Mouse (Mus musculus) kidney, postnatal 0 days (tissue): ENCODE measurements around the gene Dcst1. TPM values are rescaled to one million over a fixed set of nuclear protein-coding genes. Genes with fewer than 3 reads are reported as not detected.

ENCODE experiments used
- ATAC-seq: fragments of 200-750 bp; cut with Nextera tagmentation; replicated peaks from 2 replicates; pipeline ENCODE4 v1.8.0; 2017; ENCODE audit warnings: low read depth, moderate number of reproducible peaks, moderate TSS enrichment, moderate library complexity; ENCODE audit not compliant: low FRiP score
- DNase-seq: peaks from one replicate; pipeline ENCODE4 v3.0.0-alpha.2; 2016; ENCODE audit warnings: low spot score
- H3K27ac ChIP-seq: fragments of 300-500 bp; sonication (generic); 2 replicates; pipeline ENCODE4 v1.5.1; 2014; ENCODE audit warnings: mild to moderate bottlenecking
- H3K27me3 ChIP-seq: fragments of 300-500 bp; sonication (generic); 2 replicates; pipeline ENCODE4 v1.6.1; 2014; ENCODE audit warnings: low read length, mixed read lengths; ENCODE audit not compliant: insufficient read depth
- H3K36me3 ChIP-seq: fragments of 300-500 bp; sonication (generic); 2 replicates; pipeline ENCODE4 v1.6.1; 2014; ENCODE audit warnings: low read length, mixed read lengths; ENCODE audit not compliant: insufficient read depth
- H3K4me1 ChIP-seq: fragments of 300-500 bp; sonication (generic); replicated peaks from 2 replicates; pipeline ENCODE4 v1.6.1; 2014; ENCODE audit warnings: antibody characterized with exemption, low read length, mixed read lengths; ENCODE audit not compliant: insufficient read depth
- H3K4me2 ChIP-seq: fragments of 300-500 bp; sonication (generic); 2 replicates; pipeline ENCODE4 v1.6.1; 2014; ENCODE audit warnings: mild to moderate bottlenecking, low read length, moderate library complexity, mixed read lengths
- H3K4me3 ChIP-seq: fragments of 300-500 bp; sonication (generic); replicated peaks from 2 replicates; pipeline ENCODE4 v1.5.1; 2014; ENCODE audit warnings: low read depth, low read length
- H3K9ac ChIP-seq: fragments of 300-500 bp; sonication (generic); 2 replicates; pipeline ENCODE4 v1.6.1; 2014; ENCODE audit warnings: low read depth, low read length
- H3K9me3 ChIP-seq: fragments of 300-500 bp; sonication (generic); replicated peaks from 2 replicates; pipeline ENCODE4 v1.6.1; 2016; ENCODE audit warnings: low read length, inconsistent platforms, mixed read lengths
- CTCF ChIP-seq: IDR thresholded peaks from 2 replicates; pipeline ENCODE4 v1.5.1; 2016; ENCODE audit warnings: antibody characterized with exemption, low read depth, mild to moderate bottlenecking, moderate library complexity
- WGBS: fragments of 180-500 bp; shearing (Covaris S2); extraction: QIAGEN DNeasy Blood & Tissue Kit; methylation state at CpG from one replicate; pipeline ENCODE4 v1.1.7; 2014; 5-methylcytosine and 5-hydroxymethylcytosine counted together
- polyA plus RNA-seq: library from polyadenylated mRNA; unstranded; fragments of >200 nt; fragmentation: Nextera tagmentation; extraction: Ambion mirVana; gene quantifications from 2 replicates; pipeline ENCODE4 v1.2.1, GENCODE M21; 2015

The Dcst1 gene
- polyA plus RNA-seq, 1 experiment from 2014 or later = 6.2 TPM

DNA sequence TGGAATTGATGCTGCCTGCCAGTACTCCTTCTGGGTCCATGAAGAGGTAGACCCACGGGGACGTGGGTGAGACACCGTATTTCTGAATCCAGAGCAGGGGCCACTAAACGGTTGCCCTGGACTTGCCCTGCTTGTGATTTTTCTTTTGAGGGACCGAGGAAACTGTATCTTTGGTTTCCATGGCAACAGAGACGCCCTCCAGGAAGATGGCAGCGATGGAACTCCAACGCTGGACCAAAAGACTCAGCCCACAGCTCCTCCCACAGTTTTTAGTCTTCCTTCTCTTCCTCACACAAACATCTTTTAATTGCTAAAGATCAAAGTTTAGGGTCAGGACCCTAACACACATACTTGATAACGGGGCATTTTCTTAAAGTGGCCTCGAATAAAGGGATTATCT lies 33.0 kb downstream of the Dcst1 start:
- Histone ChIP-seq H3K36me3 (peaks cover 12% of the 10 kb centered on the region; the same call in 1 of the 2 replicates), H3K27ac (no peak overlapping the region), H3K9me3 (no peaks in the 10 kb centered on the region), H3K4me2 (no peak overlapping the region), H3K27me3 (no peaks in the 10 kb centered on the region), H3K4me3 (no peak overlapping the region), H3K4me1 (peaks cover 5% of the 10 kb centered on the region; the same call in 1 of the 2 replicates), H3K9ac (no peak overlapping the region)
- no peak for ATAC-seq
- 40% methylated on average over 10 of the region's 10 CpGs for WGBS
- TF ChIP-seq CTCF = no peak
- no peak for DNase-seq

DNA sequence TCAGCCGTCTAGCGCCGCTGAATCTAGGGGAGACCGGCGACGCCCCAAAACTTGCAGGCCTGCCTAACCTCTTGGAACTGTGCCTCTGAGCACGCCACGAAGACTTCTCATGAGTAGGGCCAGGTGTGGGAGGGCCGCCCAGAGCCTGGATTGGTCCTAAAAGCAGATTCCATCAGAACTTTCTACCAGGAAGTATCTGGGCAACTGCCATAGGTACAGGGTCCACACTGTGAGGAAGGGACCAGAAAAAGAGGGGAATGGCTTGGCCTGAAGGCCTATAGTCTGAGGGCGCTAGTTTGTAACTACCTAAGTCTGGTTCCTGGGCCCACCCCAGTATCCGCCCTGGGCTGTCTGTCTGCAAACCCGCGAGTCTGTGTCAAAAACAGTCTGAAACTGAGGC lies 33.5 kb downstream of the Dcst1 start:
- peaks cover 12% of the 10 kb centered on the region; the same call in 1 of the 2 replicates for H3K36me3 ChIP-seq
- no peaks in the 10 kb centered on the region for H3K27me3 ChIP-seq
- 70% methylated on average over 13 of the region's 13 CpGs for WGBS
- H3K9me3 ChIP-seq = no peaks in the 10 kb centered on the region
- DNase-seq (no peak), ATAC-seq (no peak)
- H3K4me1 ChIP-seq = peaks cover 5% of the 10 kb centered on the region; the same call in 1 of the 2 replicates
- no peak overlapping the region for H3K9ac ChIP-seq
- no peak overlapping the region for H3K4me3 ChIP-seq
- H3K27ac ChIP-seq = no peak overlapping the region
- TF ChIP-seq CTCF = no peak
- H3K4me2 ChIP-seq = no peak overlapping the region

DNA sequence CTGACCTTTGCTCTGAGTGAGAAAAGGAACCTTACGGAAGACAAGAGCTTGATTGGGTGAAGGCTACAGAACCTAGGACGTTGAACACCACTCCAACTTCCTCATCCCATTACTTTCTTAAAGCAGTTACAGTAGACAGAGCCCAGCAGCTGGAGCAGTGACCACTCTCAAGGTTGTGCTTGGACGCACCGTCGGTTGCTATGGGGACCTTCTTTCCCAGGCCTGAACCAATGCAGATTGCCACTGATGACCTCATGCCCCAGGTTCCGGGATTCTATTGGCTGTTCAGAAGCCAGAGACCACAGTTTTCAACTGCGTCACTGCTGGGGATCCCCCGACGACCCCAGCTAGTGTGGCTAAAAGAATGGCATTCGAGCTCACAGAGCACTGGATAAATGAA lies 34.1 kb downstream of the Dcst1 start:
- no peak overlapping the region for H3K9ac ChIP-seq
- no peaks in the 10 kb centered on the region for H3K9me3 ChIP-seq
- H3K27me3 ChIP-seq = no peaks in the 10 kb centered on the region
- no peak overlapping the region for H3K4me2 ChIP-seq
- peaks cover 12% of the 10 kb centered on the region; the same call in 1 of the 2 replicates for H3K36me3 ChIP-seq
- peak; percentile 65 for DNase-seq
- H3K4me1 ChIP-seq = peaks cover 5% of the 10 kb centered on the region; the same call in 1 of the 2 replicates
- no peak overlapping the region for H3K4me3 ChIP-seq
- TF ChIP-seq CTCF = no peak
- 28% methylated on average over 10 of the region's 10 CpGs for WGBS
- peak; percentile 59 for ATAC-seq
- H3K27ac ChIP-seq = no peak overlapping the region

DNA sequence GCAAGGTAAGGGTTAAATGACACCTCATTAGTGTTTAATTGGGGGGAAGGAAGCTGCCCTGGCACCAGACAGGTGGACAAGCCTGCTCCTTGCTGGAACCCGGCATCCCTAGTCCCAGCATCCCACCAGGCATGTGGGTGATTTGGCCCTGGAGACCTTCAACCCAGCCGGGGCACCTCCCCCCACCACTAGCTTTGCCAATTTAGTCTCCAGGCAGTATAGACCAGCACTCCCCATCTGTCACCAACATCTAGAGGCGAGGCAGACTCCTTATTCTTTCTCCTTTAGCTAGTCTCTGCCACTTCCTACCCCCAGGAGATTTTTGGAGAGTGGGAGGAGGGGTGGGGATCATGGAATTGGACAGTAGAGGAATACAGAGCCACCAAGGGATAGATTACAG lies 34.7 kb downstream of the Dcst1 start:
- Histone ChIP-seq H3K27me3 (no peaks in the 10 kb centered on the region), H3K4me2 (no peak overlapping the region), H3K9me3 (no peaks in the 10 kb centered on the region), H3K27ac (no peak overlapping the region), H3K4me1 (peaks cover 5% of the 10 kb centered on the region; the same call in 1 of the 2 replicates), H3K4me3 (no peak overlapping the region), H3K9ac (no peak overlapping the region), H3K36me3 (peaks cover 12% of the 10 kb centered on the region; the same call in 1 of the 2 replicates)
- DNase-seq = no peak
- no peak for TF ChIP-seq CTCF
- no peak for ATAC-seq
- WGBS = 55% methylated on average over 3 of the region's 3 CpGs

DNA sequence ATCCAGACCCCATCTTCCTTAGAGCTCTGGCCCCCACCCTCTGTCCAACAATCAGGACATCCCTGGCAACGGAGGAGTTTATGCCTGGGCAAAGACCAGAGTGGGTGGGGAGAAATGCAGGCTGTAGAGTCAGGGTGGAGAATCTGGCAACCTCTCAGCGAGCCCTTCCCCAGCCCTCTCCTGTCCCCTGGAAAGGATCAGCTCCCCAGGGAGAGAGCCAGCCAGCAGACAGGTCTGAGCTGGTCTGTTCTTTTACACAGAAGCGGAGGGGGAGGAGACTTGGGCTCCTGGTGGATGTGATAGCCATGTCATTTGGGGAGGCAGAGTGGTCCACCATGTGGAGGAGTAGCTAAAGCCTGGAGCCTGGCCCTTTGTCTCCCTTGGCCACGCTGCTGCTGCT lies 36.4 kb downstream of the Dcst1 start:
- WGBS = 34% methylated on average over 4 of the region's 4 CpGs
- Histone ChIP-seq H3K36me3 (peaks cover under 1% of the 10 kb centered on the region; the same call in 1 of the 2 replicates), H3K27ac (no peak overlapping the region)

DNA sequence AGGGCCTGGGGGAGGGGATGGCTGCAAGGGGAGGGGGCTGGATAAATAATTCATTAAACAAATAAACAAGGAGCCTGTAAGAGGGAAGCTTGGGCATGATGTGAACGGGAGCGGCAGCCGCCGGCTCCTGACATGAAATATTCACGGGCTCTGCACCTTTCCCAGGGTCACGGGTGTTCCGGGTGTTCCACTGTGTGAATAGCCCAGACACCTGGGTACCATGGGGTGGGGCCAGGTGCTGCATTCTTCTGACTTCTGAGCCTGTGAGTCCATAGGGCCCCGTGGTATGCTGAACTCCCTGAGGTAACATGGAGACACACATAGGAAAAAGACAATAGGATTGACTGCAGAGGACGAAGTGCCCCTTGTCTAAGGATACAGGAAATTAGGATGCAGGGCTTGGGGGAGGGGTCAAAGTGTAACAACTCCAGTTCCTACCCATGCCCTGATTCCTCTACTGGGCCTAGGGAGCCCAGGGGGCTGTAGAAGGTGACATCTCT lies 37.6 kb downstream of the Dcst1 start:
- no peaks in the 10 kb centered on the region for H3K27me3 ChIP-seq
- no peak overlapping the region for H3K9ac ChIP-seq
- no peak overlapping the region for H3K4me2 ChIP-seq
- DNase-seq (peak; percentile 16), ATAC-seq (no peak)
- H3K36me3 ChIP-seq = no peaks in the 10 kb centered on the region
- H3K4me1 ChIP-seq = 0 out of 2 replicates have a peak, but pooled peaks cover 5% of the 10 kb centered on the region
- no peak overlapping the region for H3K27ac ChIP-seq
- H3K9me3 ChIP-seq = no peaks in the 10 kb centered on the region
- H3K4me3 ChIP-seq = no peak overlapping the region
- WGBS = 16% methylated on average over 9 of the region's 9 CpGs
- no peak for TF ChIP-seq CTCF

More for the DNA sequence above, 36.4 kb downstream of the Dcst1 start:
- DNase-seq (peak; percentile 7), ATAC-seq (no peak)
- H3K27me3 ChIP-seq = no peaks in the 10 kb centered on the region
- no peak overlapping the region for H3K4me3 ChIP-seq
- no peaks in the 10 kb centered on the region for H3K9me3 ChIP-seq
- H3K4me1 ChIP-seq = peaks cover 5% of the 10 kb centered on the region; the same call in 1 of the 2 replicates
- no peak for TF ChIP-seq CTCF
- no peak overlapping the region for H3K4me2 ChIP-seq
- no peak overlapping the region for H3K9ac ChIP-seq
